Mouse (Mus musculus) MEL (cell line): ENCODE measurements around the gene Gpbar1. TPM values are rescaled to one million over a fixed set of nuclear protein-coding genes. Genes with fewer than 3 reads are reported as not detected.
A peak's percentile ranks its signal among the peaks of the same experiment; 100 is the strongest.

Experiments used
- DNase-seq: peaks from one replicate; pipeline ENCODE4 v3.0.0; 2011; ENCODE audit warnings: low read depth, low spot score
- H3K27ac ChIP-seq: 2 replicates; pipeline ENCODE4 v1.5.1; 2012; ENCODE audit warnings: low read depth, mild to moderate bottlenecking, control low read depth, low read length, moderate library complexity; ENCODE audit not compliant: control insufficient read depth
- H3K27me3 ChIP-seq, 2 experiments: fragments of 150-350 bp in 1 of 2; sonication (generic) in 1 of 2; 2 replicates each; pipeline ENCODE4 v1.6.1; 2012; ENCODE audit warnings: low read length in 2 of 2, mild to moderate bottlenecking in 2 of 2, improper control_type of control experiment in 1 of 2, moderate library complexity in 1 of 2; ENCODE audit not compliant: insufficient read depth in 2 of 2, control insufficient read depth in 1 of 2
- H3K36me3 ChIP-seq, 2 experiments: 2 replicates each; pipeline ENCODE4 v1.6.1; 2012 to 2014; ENCODE audit warnings: low read length in 2 of 2, improper control_type of control experiment in 1 of 2, inconsistent platforms in 1 of 2, mild to moderate bottlenecking in 1 of 2; ENCODE audit not compliant: insufficient read depth in 2 of 2, control insufficient read depth in 1 of 2
- H3K4me1 ChIP-seq, 2 experiments: fragments of 150-350 bp in 1 of 2; sonication (generic) in 1 of 2; 2 replicates each; pipeline ENCODE4 v1.6.1; 2012; ENCODE audit warnings: low read length in 2 of 2, improper control_type of control experiment in 1 of 2, mild to moderate bottlenecking in 1 of 2; ENCODE audit not compliant: insufficient read depth in 2 of 2, control insufficient read depth in 1 of 2
- H3K4me3 ChIP-seq, 2 experiments: fragments of 150-350 bp in 1 of 2; sonication (generic) in 1 of 2; 2 replicates each; pipeline ENCODE4 v1.5.1; 2012; ENCODE audit warnings: low read depth in 2 of 2, low read length in 2 of 2, mild to moderate bottlenecking in 2 of 2, moderate library complexity in 2 of 2, control low read depth in 1 of 2, improper control_type of control experiment in 1 of 2; ENCODE audit not compliant: control insufficient read depth in 1 of 2, insufficient read depth in 1 of 2
- H3K79me2 ChIP-seq: 2 replicates; pipeline ENCODE4 v1.6.1; 2012; ENCODE audit warnings: mild to moderate bottlenecking, low read length, moderate library complexity; ENCODE audit not compliant: control insufficient read depth, poor library complexity, insufficient read depth
- H3K9ac ChIP-seq: 2 replicates; pipeline ENCODE4 v1.6.1; 2012; ENCODE audit warnings: low read depth, mild to moderate bottlenecking, control low read depth, low read length, moderate library complexity; ENCODE audit not compliant: control insufficient read depth, poor library complexity, severe bottlenecking
- H3K9me3 ChIP-seq: fragments of 150-350 bp; sonication (generic); replicated peaks from 2 replicates; pipeline ENCODE4 v1.6.1; 2012; ENCODE audit warnings: mild to moderate bottlenecking, low read length, improper control_type of control experiment, moderate library complexity; ENCODE audit not compliant: insufficient read depth
- BHLHE40 ChIP-seq: IDR thresholded peaks from 2 replicates; pipeline ENCODE4 v1.6.1; 2012; ENCODE audit warnings: low read depth, mild to moderate bottlenecking, inconsistent platforms, low read length, improper control_type of control experiment, borderline replicate concordance
- CHD2 ChIP-seq: IDR thresholded peaks from 2 replicates; pipeline ENCODE4 v1.6.1; 2011; ENCODE audit warnings: low read length, improper control_type of control experiment
- CTCF ChIP-seq, 3 experiments: IDR thresholded peaks in 2 of 3; conservative IDR thresholded peaks in 1 of 3; 2 replicates each; pipeline ENCODE4 v1.5.1; 2011 to 2012; ENCODE audit warnings: low read length in 3 of 3, low read depth in 2 of 3, mild to moderate bottlenecking in 2 of 3, improper control_type of control experiment in 1 of 3, inconsistent platforms in 1 of 3, mixed read lengths in 1 of 3, moderate library complexity in 1 of 3; ENCODE audit not compliant: control insufficient read depth in 1 of 3, insufficient read depth in 1 of 3, poor library complexity in 1 of 3, severe bottlenecking in 1 of 3
- E2F4 ChIP-seq: IDR thresholded peaks from 2 replicates; pipeline ENCODE4 v1.6.1; 2011; ENCODE audit warnings: low read depth, low read length, improper control_type of control experiment, borderline replicate concordance
- ELF1 ChIP-seq: IDR thresholded peaks from 2 replicates; pipeline ENCODE4 v1.6.1; 2014; ENCODE audit warnings: low read depth, mild to moderate bottlenecking, inconsistent platforms, low read length, improper control_type of control experiment, moderate library complexity
- ETS1 ChIP-seq: IDR thresholded peaks from 2 replicates; pipeline ENCODE4 v1.6.1; 2012; ENCODE audit warnings: low read depth, mild to moderate bottlenecking, inconsistent platforms, low read length, improper control_type of control experiment, moderate library complexity
- GABPA ChIP-seq: IDR thresholded peaks from 2 replicates; pipeline ENCODE4 v1.6.1; 2012; ENCODE audit warnings: low read depth, mild to moderate bottlenecking, inconsistent platforms, low read length, improper control_type of control experiment, moderate library complexity
- GATA1 ChIP-seq: IDR thresholded peaks from 2 replicates; pipeline ENCODE4 v1.6.1; 2011; ENCODE audit warnings: low read depth, low read length, improper control_type of control experiment
- KAT2A ChIP-seq: conservative IDR thresholded peaks from 2 replicates; pipeline ENCODE4 v1.6.1; 2012; ENCODE audit warnings: low read depth, low read length, improper control_type of control experiment, inconsistent platforms
- MAFK ChIP-seq: IDR thresholded peaks from 2 replicates; pipeline ENCODE4 v1.6.1; 2011; ENCODE audit warnings: low read depth, mild to moderate bottlenecking, low read length, improper control_type of control experiment, borderline replicate concordance
- MAZ ChIP-seq: IDR thresholded peaks from 2 replicates; pipeline ENCODE4 v1.6.1; 2012; ENCODE audit warnings: low read depth, mild to moderate bottlenecking, inconsistent platforms, low read length, improper control_type of control experiment
- MEF2A ChIP-seq: IDR thresholded peaks from 2 replicates; pipeline ENCODE4 v1.6.1; 2014; ENCODE audit warnings: low read depth, mild to moderate bottlenecking, inconsistent platforms, low read length, improper control_type of control experiment; ENCODE audit not compliant: poor library complexity, insufficient replicate concordance, severe bottlenecking; ENCODE audit errors: extremely low read depth
- MYB ChIP-seq: IDR thresholded peaks from 2 replicates; pipeline ENCODE4 v1.6.1; 2011; ENCODE audit warnings: mild to moderate bottlenecking, low read depth, low read length, improper control_type of control experiment
- MYC ChIP-seq: IDR thresholded peaks from 2 replicates; pipeline ENCODE4 v1.6.1; 2011; ENCODE audit warnings: low read depth, mild to moderate bottlenecking, low read length, improper control_type of control experiment, moderate library complexity
- NELFE ChIP-seq: IDR thresholded peaks from 2 replicates; pipeline ENCODE4 v1.6.1; 2011; ENCODE audit warnings: low read depth, low read length, improper control_type of control experiment
- NRF1 ChIP-seq: IDR thresholded peaks from 2 replicates; pipeline ENCODE4 v1.6.1; 2014; ENCODE audit warnings: low read depth, mild to moderate bottlenecking, inconsistent platforms, low read length, improper control_type of control experiment, moderate library complexity; ENCODE audit not compliant: poor library complexity, insufficient read depth, severe bottlenecking
- POLR2A ChIP-seq, 2 experiments: IDR thresholded peaks; 2 replicates each; pipeline ENCODE4 v1.6.1; 2011 to 2012; ENCODE audit warnings: low read length in 2 of 2, mild to moderate bottlenecking in 2 of 2, control low read depth in 1 of 2, improper control_type of control experiment in 1 of 2, low read depth in 1 of 2, moderate library complexity in 1 of 2; ENCODE audit not compliant: control insufficient read depth in 1 of 2, insufficient read depth in 1 of 2, poor library complexity in 1 of 2
- RAD21 ChIP-seq: IDR thresholded peaks from 2 replicates; pipeline ENCODE4 v1.6.1; 2011; ENCODE audit warnings: mild to moderate bottlenecking, low read depth, low read length, improper control_type of control experiment
- SMC3 ChIP-seq: IDR thresholded peaks from 2 replicates; pipeline ENCODE4 v1.6.1; 2011; ENCODE audit warnings: low read depth, low read length, improper control_type of control experiment
- TAL1 ChIP-seq: IDR thresholded peaks from 2 replicates; pipeline ENCODE4 v1.6.1; 2012; ENCODE audit warnings: mild to moderate bottlenecking, inconsistent platforms, low read length, moderate library complexity, mixed read lengths
- USF1 ChIP-seq: IDR thresholded peaks from 2 replicates; pipeline ENCODE4 v1.6.1; 2014; ENCODE audit warnings: low read depth, mild to moderate bottlenecking, inconsistent platforms, low read length, improper control_type of control experiment, moderate library complexity
- USF2 ChIP-seq, 2 experiments: IDR thresholded peaks; 2 replicates each; pipeline ENCODE4 v1.6.1; 2011 to 2012; ENCODE audit warnings: improper control_type of control experiment in 2 of 2, low read length in 2 of 2, borderline replicate concordance in 1 of 2, inconsistent platforms in 1 of 2, low read depth in 1 of 2, mild to moderate bottlenecking in 1 of 2; ENCODE audit not compliant: insufficient read depth in 1 of 2
- ZC3H11A ChIP-seq: IDR thresholded peaks from 2 replicates; pipeline ENCODE4 v1.6.1; 2012; ENCODE audit warnings: low read depth, mild to moderate bottlenecking, inconsistent platforms, low read length, improper control_type of control experiment
- ZKSCAN1 ChIP-seq: IDR thresholded peaks from 2 replicates; pipeline ENCODE4 v1.6.1; 2012; ENCODE audit warnings: low read depth, mild to moderate bottlenecking, inconsistent platforms, low read length, improper control_type of control experiment, moderate library complexity
- ZNF384 ChIP-seq: IDR thresholded peaks from 2 replicates; pipeline ENCODE4 v1.6.1; 2012; ENCODE audit warnings: low read depth, mild to moderate bottlenecking, inconsistent platforms, low read length, improper control_type of control experiment
- polyA plus RNA-seq, 2 experiments: library from polyadenylated mRNA; stranded (reverse) in 1 of 2; unstranded in 1 of 2; fragments of >175 nt in 1 of 2; fragments of >200 nt in 1 of 2; gene quantifications; 2 replicates each; pipeline versions ENCODE4 v1.2.1 to v1.2.4; 2012; ENCODE audit warnings: low replicate concordance in 2 of 2, low read depth in 1 of 2; ENCODE audit not compliant: insufficient read length in 2 of 2, insufficient read depth in 1 of 2, missing spikeins in 1 of 2
- total RNA-seq: library from RNA; depleted of rRNA; stranded (reverse); fragments of 300-350 nt; gene quantifications from 2 replicates; pipeline ENCODE4 v1.2.3, GENCODE M21; 2012

The Gpbar1 gene
- total and polyA plus RNA-seq, 3 experiments: not detected

DNA sequence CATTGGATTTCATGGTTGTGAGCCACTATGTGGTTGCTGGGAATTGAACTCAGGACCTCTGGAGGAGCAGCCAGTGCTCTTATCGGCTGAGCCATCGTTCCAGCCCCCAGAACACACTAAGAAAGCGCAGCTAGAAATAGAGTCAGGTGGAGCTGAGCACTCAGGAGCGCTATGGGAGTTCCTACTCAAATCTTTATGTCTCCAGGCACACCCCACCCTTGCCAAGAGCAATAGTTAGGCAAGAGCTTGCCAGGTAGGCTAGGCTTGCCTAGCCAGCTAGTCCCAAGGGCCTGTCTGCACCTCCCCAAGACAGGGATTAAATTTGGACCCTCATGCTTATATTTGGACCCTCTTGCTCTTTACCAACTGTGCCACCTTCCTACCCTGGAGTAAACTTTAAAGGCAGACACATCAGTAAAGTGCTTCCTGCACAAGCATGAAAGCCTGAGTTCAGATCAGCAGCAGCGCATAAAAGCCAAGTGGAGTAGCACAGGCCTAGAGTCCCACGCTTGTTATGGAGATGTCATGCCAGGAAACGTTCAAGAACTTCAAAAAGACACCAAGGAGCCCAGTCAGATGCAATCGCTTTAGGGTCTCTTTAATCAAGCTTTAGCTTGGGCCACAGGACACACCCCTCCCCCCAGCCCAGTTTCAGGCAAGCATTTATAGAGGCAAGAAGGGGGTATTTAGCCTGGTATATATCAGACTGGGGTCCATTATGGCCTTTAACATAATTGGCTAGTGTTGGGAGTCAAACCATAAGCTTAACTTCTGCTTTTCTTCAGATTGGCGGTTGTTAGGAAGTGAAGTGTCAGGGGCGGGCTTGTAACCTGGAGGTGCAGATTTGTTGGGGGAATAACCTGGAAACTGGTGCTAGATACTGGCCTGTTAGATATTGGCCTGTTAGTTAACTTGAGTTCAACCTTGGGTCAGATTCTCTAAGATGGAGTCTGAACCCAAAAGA lies 29.9 kb downstream of the Gpbar1 start:
- peak; percentile 70 for DNase-seq
- TF ChIP-seq GATA1 (0 out of 2 replicates have a peak, but pooled peaks have one; percentile 6), USF2 (IDR thresholded peaks at IDR 0.05; ENCODE audit: borderline replicate concordance in 1 of 2, insufficient read depth in 1 of 2, low read depth in 1 of 2, low read length in 2 of 2) (no peak)
- peaks cover 7% of the 10 kb centered on the region for H3K79me2 ChIP-seq

DNA sequence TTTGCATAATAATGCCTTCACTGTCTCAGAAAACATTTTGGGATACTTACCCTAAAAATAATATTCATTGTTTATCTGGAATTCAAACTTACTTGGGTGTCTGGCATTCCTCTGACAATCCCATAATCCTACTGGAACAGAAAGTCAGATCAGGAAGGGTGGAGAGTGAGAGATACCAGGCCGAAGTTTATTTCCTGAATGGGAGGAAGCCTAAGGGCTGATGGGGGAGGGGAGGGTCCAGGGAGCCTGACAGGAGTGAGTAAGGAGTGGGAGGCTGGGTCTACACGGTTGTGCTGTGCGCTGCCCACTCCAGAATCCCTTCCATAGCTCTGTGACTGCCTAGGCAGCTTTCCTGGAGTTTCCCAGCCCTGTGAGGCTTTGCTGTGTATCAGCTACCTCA lies 31.4 kb downstream of the Gpbar1 start:
- no peak overlapping the region for H3K4me3 ChIP-seq

More for the DNA sequence above, 29.9 kb downstream of the Gpbar1 start:
- peaks cover 0 to 17% of the 10 kb centered on the region in 2 experiments; a peak in 2 of 4 replicates for H3K36me3 ChIP-seq
- H3K4me1 ChIP-seq: peaks cover 0 to 22% of the 10 kb centered on the region in 2 experiments; a peak in 2 of 4 replicates
- no peak overlapping the region for H3K4me3 ChIP-seq
- no peak overlapping the region for H3K27ac ChIP-seq
- H3K9ac ChIP-seq: no peak overlapping the region
- H3K9me3 ChIP-seq: no peaks in the 10 kb centered on the region
- H3K27me3 ChIP-seq: no peaks in the 10 kb centered on the region

DNA sequence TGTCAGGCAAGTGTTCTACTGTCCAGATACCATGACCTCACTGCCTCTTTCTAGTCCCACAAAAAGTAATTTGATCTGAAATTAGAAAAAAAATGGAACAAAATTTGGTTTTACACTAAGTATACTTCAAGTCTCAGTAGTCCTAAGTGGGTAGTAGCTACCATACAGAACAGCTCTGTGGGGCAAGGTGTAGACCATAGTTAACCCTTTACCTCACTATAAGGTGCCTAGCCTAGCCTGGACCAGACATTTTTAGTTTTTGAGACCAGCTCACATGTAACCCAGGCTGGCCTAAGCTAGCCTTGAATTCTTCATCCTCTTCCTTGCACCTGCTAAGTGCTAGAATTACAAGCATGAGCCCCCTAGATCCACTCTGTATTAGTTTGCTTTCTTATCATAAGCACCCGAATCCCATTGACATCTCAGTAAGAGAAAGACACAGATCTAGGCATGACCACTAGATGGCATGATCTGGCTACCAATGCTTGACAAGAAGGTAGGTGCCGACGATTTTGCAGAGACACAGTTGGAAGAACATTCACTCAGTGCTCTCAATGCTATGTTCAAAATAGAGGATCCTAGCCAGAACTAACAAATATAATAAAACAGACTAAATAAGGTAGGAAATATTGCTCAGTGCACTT lies 34.8 kb downstream of the Gpbar1 start:
- no peak overlapping the region for H3K9ac ChIP-seq
- peaks cover 2 to 10% of the 10 kb centered on the region in 2 experiments; a peak in 2 of 4 replicates for H3K4me1 ChIP-seq
- H3K36me3 ChIP-seq: 0 out of 4 replicates have a peak, but pooled peaks cover 0 to 3% of the 10 kb centered on the region in 2 experiments
- no peaks in the 10 kb centered on the region for H3K79me2 ChIP-seq
- no peaks in the 10 kb centered on the region for H3K9me3 ChIP-seq
- no peak overlapping the region for H3K27ac ChIP-seq
- peak; percentile 90 for DNase-seq
- no peaks in the 10 kb centered on the region for H3K27me3 ChIP-seq
- peak overlapping the region in 1 of 2 experiments; percentile 21; a peak in 1 of 4 replicates for H3K4me3 ChIP-seq
- TF ChIP-seq MYB (no peak), SMC3 (peak; percentile 95), USF1 (no peak), GABPA (no peak), MYC (peak; percentile 58; the same call in 1 of the 2 replicates), GATA1 (peak; percentile 46; the same call in 1 of the 2 replicates), ELF1 (no peak), POLR2A (IDR thresholded peaks at IDR 0.05; ENCODE audit: control insufficient read depth in 1 of 2, insufficient read depth in 1 of 2, low read depth in 1 of 2, low read length in 2 of 2, poor library complexity in 1 of 2) (no peak), E2F4 (no peak), BHLHE40 (no peak), ZC3H11A (peak; percentile 86), MAZ (no peak), NRF1 (no peak), KAT2A (no peak), RAD21 (peak; percentile 93), ZKSCAN1 (no peak)

More for the DNA sequence above, 31.4 kb downstream of the Gpbar1 start:
- H3K4me1 ChIP-seq: peaks cover 2 to 22% of the 10 kb centered on the region in 2 experiments; a peak in 2 of 4 replicates
- no peaks in the 10 kb centered on the region for H3K27me3 ChIP-seq
- TF ChIP-seq MEF2A (no peak), TAL1 (no peak), MAFK (no peak), USF1 (no peak), CTCF (IDR thresholded peaks at IDR 0.05 in 2 of 3, conservative IDR thresholded peaks at IDR 0.05 in 1 of 3; ENCODE audit: control insufficient read depth in 1 of 3, insufficient read depth in 1 of 3, low read depth in 2 of 3, low read length in 3 of 3, poor library complexity in 1 of 3, severe bottlenecking in 1 of 3) (no peak), RAD21 (no peak), NELFE (no peak), CHD2 (no peak), ZNF384 (no peak), ETS1 (no peak)
- TF ChIP-seq, all 39 proteins: peak for 0
- H3K79me2 ChIP-seq: no peaks in the 10 kb centered on the region
- DNase-seq: no peak
- H3K36me3 ChIP-seq: peaks cover 0 to 14% of the 10 kb centered on the region in 2 experiments; a peak in 2 of 4 replicates
- no peaks in the 10 kb centered on the region for H3K9me3 ChIP-seq
- no peak overlapping the region for H3K27ac ChIP-seq
- H3K9ac ChIP-seq: no peak overlapping the region
